Mouse (Mus musculus): ENCODE measurements around the gene Synj2. TPM values are rescaled to one million over a fixed set of nuclear protein-coding genes. Genes with fewer than 3 reads are reported as not detected.

The Synj2 gene
- total RNA-seq, 2 experiments from 2014 or later, result 41.6 to 48.5 TPM

- intact Hi-C loops (cut with DNase I), result loop anchor here (10.0 kb wide), 1 partner anchor 484 kb away; the partner anchor contains the start of gene Tmem242
- DNase-seq (ENCODE audit: low spot score), result no peak
Observed at GRCm38 (mm10) chr17:5929031-5929430, 12.0 kb upstream of the Synj2 start.

- intact Hi-C loops (cut with DNase I), result no loop called here
- no peak for DNase-seq (ENCODE audit: low spot score)
Observed at GRCm38 (mm10) chr17:5932161-5932560, 8.9 kb upstream of the Synj2 start.

- intact Hi-C loops (cut with DNase I), result no loop called here
- peak; percentile 44 for DNase-seq (ENCODE audit: low spot score)
Observed at GRCm38 (mm10) chr17:5934554-5935324, 6.3 kb upstream of the Synj2 start.

- no peak for DNase-seq (ENCODE audit: low spot score)
- intact Hi-C loops (cut with DNase I), result no loop called here
Observed at GRCm38 (mm10) chr17:5935680-5936079, 5.4 kb upstream of the Synj2 start.

GRCm38 (mm10) chr17:5936276-5936675, 4.8 kb upstream of the Synj2 start:
- intact Hi-C loops (cut with DNase I), result no loop called here
- no peak for DNase-seq (ENCODE audit: low spot score)

GRCm38 (mm10) chr17:5937441-5937840, 3.6 kb upstream of the Synj2 start:
- intact Hi-C loops (cut with DNase I), result no loop called here
- DNase-seq (ENCODE audit: low spot score), result no peak

GRCm38 (mm10) chr17:5939871-5940270, 1.2 kb upstream of the Synj2 start:
- DNase-seq (ENCODE audit: low spot score), result no peak
- intact Hi-C loops (cut with DNase I), result loop anchor here (2.0 kb wide), 1 partner anchor 43 kb away; no protein-coding TSS in a partner anchor

- DNase-seq (ENCODE audit: low spot score), result peak; percentile 71
- intact Hi-C loops (cut with DNase I), result loop anchor here (1.0 to 2.0 kb wide), 2 partner anchors 42 to 79 kb away; no protein-coding TSS in a partner anchor
Observed at GRCm38 (mm10) chr17:5940792-5941191, 288 bp upstream of the Synj2 start.

- DNase-seq (ENCODE audit: low spot score), result no peak
- intact Hi-C loops (cut with DNase I), result no loop called here
Observed at GRCm38 (mm10) chr17:5942156-5942555, 1.1 kb downstream of the Synj2 start.

GRCm38 (mm10) chr17:5943053-5943452, 2.0 kb downstream of the Synj2 start:
- no peak for DNase-seq (ENCODE audit: low spot score)
- intact Hi-C loops (cut with DNase I), result no loop called here

- intact Hi-C loops (cut with DNase I), result no loop called here
Observed at GRCm38 (mm10) chr17:5947039-5947438, 6.0 kb downstream of the Synj2 start.

GRCm38 (mm10) chr17:5952455-5952854, 11.4 kb downstream of the Synj2 start:
- intact Hi-C loops (cut with DNase I), result no loop called here
- DNase-seq (ENCODE audit: low spot score), result no peak

More at GRCm38 (mm10) chr17:5947039-5947438, 6.0 kb downstream of the Synj2 start:
- no peak for DNase-seq (ENCODE audit: low spot score)

GRCm38 (mm10) chr17:5956350-5957000, 15.4 kb downstream of the Synj2 start:
- DNase-seq (ENCODE audit: low spot score), result no peak
- intact Hi-C loops (cut with DNase I), result no loop called here

- intact Hi-C loops (cut with DNase I), result no loop called here
Observed at GRCm38 (mm10) chr17:5957097-5957496, 16.0 kb downstream of the Synj2 start.

GRCm38 (mm10) chr17:5958229-5958628, 17.1 kb downstream of the Synj2 start:
- no peak for DNase-seq (ENCODE audit: low spot score)
- intact Hi-C loops (cut with DNase I), result no loop called here

More at GRCm38 (mm10) chr17:5957097-5957496, 16.0 kb downstream of the Synj2 start:
- no peak for DNase-seq (ENCODE audit: low spot score)

GRCm38 (mm10) chr17:5958636-5959035, 17.6 kb downstream of the Synj2 start:
- DNase-seq (ENCODE audit: low spot score), result no peak
- intact Hi-C loops (cut with DNase I), result no loop called here

- intact Hi-C loops (cut with DNase I), result no loop called here
- no peak for DNase-seq (ENCODE audit: low spot score)
Observed at GRCm38 (mm10) chr17:5959096-5959495, 18.0 kb downstream of the Synj2 start.

GRCm38 (mm10) chr17:5959802-5960201, 18.7 kb downstream of the Synj2 start:
- no peak for DNase-seq (ENCODE audit: low spot score)
- intact Hi-C loops (cut with DNase I), result no loop called here

- no peak for DNase-seq (ENCODE audit: low spot score)
- intact Hi-C loops (cut with DNase I), result no loop called here
Observed at GRCm38 (mm10) chr17:5963766-5964165, 22.7 kb downstream of the Synj2 start.

GRCm38 (mm10) chr17:5965084-5965781, 24.2 kb downstream of the Synj2 start:
- intact Hi-C loops (cut with DNase I), result no loop called here
- no peak for DNase-seq (ENCODE audit: low spot score)

GRCm38 (mm10) chr17:5966706-5967105, 25.6 kb downstream of the Synj2 start:
- intact Hi-C loops (cut with DNase I), result no loop called here
- no peak for DNase-seq (ENCODE audit: low spot score)

Measured in heart, postnatal 25 days (tissue).